Mouse (Mus musculus): ENCODE results near the gene Mblac1.
"Not testable (repeated sequence)": the region's sequence is repeated elsewhere in the genome, so short reads cannot be mapped to it uniquely, and the experiment has no call there.

The Mblac1 gene

GRCm38 (mm10) chr5:138216632-138217031 is 22.5 kb downstream of the Mblac1 start:
- DNase-seq (ENCODE audit: low spot score), result not testable (repeated sequence)

GRCm38 (mm10) chr5:138219864-138220263 is 25.8 kb downstream of the Mblac1 start:
- no peak for DNase-seq (ENCODE audit: low spot score)

- peak; percentile 91 for DNase-seq (ENCODE audit: low spot score)
Measured at GRCm38 (mm10) chr5:138222111-138222510, 28.0 kb downstream of the Mblac1 start.

GRCm38 (mm10) chr5:138223287-138223686 is 29.2 kb downstream of the Mblac1 start:
- DNase-seq (ENCODE audit: low spot score), result no peak

GRCm38 (mm10) chr5:138225700-138226099 is 31.6 kb downstream of the Mblac1 start, which contains the start of gene Nxpe5:
Nxpe5 (plus strand) TSS chr5:138225898.
- no peak for DNase-seq (ENCODE audit: low spot score)

GRCm38 (mm10) chr5:138226491-138226890 is 32.4 kb downstream of the Mblac1 start:
- DNase-seq (ENCODE audit: low spot score), result no peak

- DNase-seq (ENCODE audit: low spot score), result no peak
Measured at GRCm38 (mm10) chr5:138227367-138227766, 33.3 kb downstream of the Mblac1 start.

GRCm38 (mm10) chr5:138228026-138228425 is 33.9 kb downstream of the Mblac1 start:
- no peak for DNase-seq (ENCODE audit: low spot score)

GRCm38 (mm10) chr5:138229511-138229910 is 35.4 kb downstream of the Mblac1 start:
- DNase-seq (ENCODE audit: low spot score), result no peak

- DNase-seq (ENCODE audit: low spot score), result no peak
Measured at GRCm38 (mm10) chr5:138233778-138234177, 39.7 kb downstream of the Mblac1 start.

- no peak for DNase-seq (ENCODE audit: low spot score)
Measured at GRCm38 (mm10) chr5:138234224-138234623, 40.1 kb downstream of the Mblac1 start.

GRCm38 (mm10) chr5:138241511-138241910 is 47.4 kb downstream of the Mblac1 start:
- no peak for DNase-seq (ENCODE audit: low spot score)

All from urinary bladder, postnatal 25 days (tissue).